Mouse (Mus musculus) megakaryocyte, embryonic 14.5 days (primary cell): ENCODE data around the gene Chd2.

Experiments used
- FLI1 ChIP-seq: IDR thresholded peaks from 2 replicates; pipeline ENCODE4 v1.6.1; 2012; ENCODE audit warnings: low read length, inconsistent platforms, mixed read lengths
- GATA1 ChIP-seq: IDR thresholded peaks from 3 replicates; pipeline ENCODE4 v1.6.1; 2012; ENCODE audit warnings: mixed read lengths, low read length, inconsistent platforms, borderline replicate concordance

DNA sequence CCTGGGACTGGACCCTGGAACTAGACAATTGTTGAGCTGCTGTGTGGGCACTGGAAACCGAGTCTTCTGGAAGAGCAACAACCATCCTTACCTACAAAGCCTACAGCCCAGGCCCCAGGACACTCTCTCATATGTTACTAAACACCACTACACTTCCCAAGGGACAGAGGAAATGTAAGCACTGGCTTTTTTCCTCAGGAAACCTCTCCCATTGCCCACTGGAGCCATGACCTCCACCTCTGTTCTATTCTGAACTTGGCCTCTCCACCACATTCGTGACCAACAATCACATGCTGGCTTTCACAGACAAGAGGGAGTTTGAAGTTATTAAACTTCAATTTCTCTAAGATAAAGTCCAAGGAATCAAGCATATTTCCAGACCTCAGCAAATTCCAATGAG lies 43.4 kb downstream of the Chd2 start:
- TF ChIP-seq GATA1 (no peak), FLI1 (no peak)
